ENCODE assay signal across 28 mouse cellular contexts in genomic region chr9:69390631-69391030, GRCm38 (mm10). TPM values are rescaled to one million over a fixed set of nuclear protein-coding genes. Genes with fewer than 3 reads are reported as not detected.
A peak's percentile ranks its signal among the peaks of the same experiment; 100 is the strongest.
DNase-seq lines count a peak whose midpoint lies in the region; ATAC-seq and TF ChIP-seq lines count a peak whose summit lies in the region.
"Had no signal": no experiment of that assay in that cellular context is flagged by ENCODE, and none has a peak within 500 bp of the region (broad histone marks: within the 10 kb centered on the region; RNA-seq: fewer than 3 reads in every experiment).

No protein-coding gene starts in this region.

- DNase-seq in cerebellum, adult 11-12 months: peak; percentile 35
- no peak for DNase-seq in cerebellum, adult 11 months
- peak; percentile 19 to 45 for DNase-seq in cerebellum, postnatal 14 days
- no peak for DNase-seq in CH12.LX (ENCODE audit: extremely low read depth)
- peak; percentile 33 to 37 for DNase-seq in cerebellum, postnatal 36 days
- DNase-seq: adrenal gland, postnatal 10 days; adrenal gland, postnatal 36 days; embryo, embryonic 11 days; gastrocnemius, postnatal 10 days; gastrocnemius, postnatal 36 days; heart, postnatal 10 days; heart, postnatal 36 days; kidney, adult 11 months had no signal

- H3K4me1 ChIP-seq in CH12.LX (ENCODE audit: control insufficient read depth in 1 of 2, insufficient read depth in 2 of 2): peaks cover 6 to 27% of the 10 kb centered on the region in 2 experiments
- no peaks in the 10 kb centered on the region for H3K4me1 ChIP-seq in forebrain, embryonic 16.5 days (replicated peaks; ENCODE audit: control insufficient read depth, insufficient read depth, low read length)
- H3K4me1 ChIP-seq: forebrain, embryonic 12.5 days; forebrain, embryonic 15.5 days; heart, embryonic 12.5 days; heart, embryonic 15.5 days; hindbrain, embryonic 10.5 days; hindbrain, embryonic 13.5 days; intestine, embryonic 15.5 days had no signal

- no peaks in the 10 kb centered on the region for H3K36me3 ChIP-seq in CH12.LX (replicated peaks in 1 of 2; ENCODE audit: control insufficient read depth in 1 of 2, insufficient read depth in 1 of 2, low read length in 1 of 2)
- no peaks in the 10 kb centered on the region for H3K36me3 ChIP-seq in forebrain, embryonic 16.5 days (ENCODE audit: control insufficient read depth, insufficient read depth)
- H3K36me3 ChIP-seq: embryonic facial prominence, embryonic 10.5 days; embryonic facial prominence, embryonic 13.5 days; forebrain, embryonic 12.5 days; forebrain, embryonic 15.5 days; G1E; heart, embryonic 12.5 days; heart, embryonic 15.5 days; hindbrain, embryonic 10.5 days; hindbrain, embryonic 13.5 days; intestine, embryonic 15.5 days had no signal

- H3K4me3 ChIP-seq in CH12.LX (replicated peaks in 1 of 3; ENCODE audit: low read depth in 2 of 3, low read length in 2 of 3, poor library complexity in 1 of 3): no peak overlapping the region
- no peak overlapping the region for H3K4me3 ChIP-seq in forebrain, embryonic 16.5 days (replicated peaks; ENCODE audit: low read length)
- H3K4me3 ChIP-seq: embryonic facial prominence, embryonic 10.5 days; embryonic facial prominence, embryonic 13.5 days; erythroblast, embryonic 14.5 days; forebrain, embryonic 12.5 days; forebrain, embryonic 15.5 days; heart, embryonic 12.5 days; heart, embryonic 15.5 days; hindbrain, embryonic 10.5 days; hindbrain, embryonic 13.5 days; intestine, embryonic 15.5 days had no signal

- H3K79me2 ChIP-seq in CH12.LX (replicated peaks; ENCODE audit: control insufficient read depth, extremely low read depth, insufficient read depth, poor library complexity, severe bottlenecking): no peaks in the 10 kb centered on the region

- ATAC-seq in cerebellum, adult (ENCODE audit: insufficient number of reproducible peaks, low FRiP score, low TSS enrichment): no peak; the same call in 1 of the 2 replicates
- no peak for ATAC-seq in forebrain, embryonic 16.5 days
- ATAC-seq: forebrain, embryonic 15.5 days; hindbrain, embryonic 16.5 days; intestine, embryonic 15.5 days; Patski had no signal

- no peaks in the 10 kb centered on the region for H3K9me3 ChIP-seq in CH12.LX (replicated peaks; ENCODE audit: low read length)
- no peaks in the 10 kb centered on the region for H3K9me3 ChIP-seq in forebrain, embryonic 16.5 days (ENCODE audit: control insufficient read depth, low read length)
- H3K9me3 ChIP-seq: embryonic facial prominence, embryonic 10.5 days; embryonic facial prominence, embryonic 13.5 days; forebrain, embryonic 12.5 days; forebrain, embryonic 15.5 days; G1E; heart, embryonic 12.5 days; heart, embryonic 15.5 days; intestine, embryonic 15.5 days had no signal

- dilution Hi-C loops in CH12.LX (cut with MboI; ENCODE audit: extremely low pct_ligation_motif_present, extremely low pct_unique_long_range_greater_than_20kb, low sequenced_read_pairs): no loop called here

- no peaks in the 10 kb centered on the region for H3K27me3 ChIP-seq in CH12.LX (replicated peaks)
- H3K27me3 ChIP-seq in forebrain, embryonic 16.5 days (replicated peaks; ENCODE audit: control insufficient read depth, insufficient read depth, low read length): no peaks in the 10 kb centered on the region
- H3K27me3 ChIP-seq: embryonic facial prominence, embryonic 13.5 days; forebrain, embryonic 15.5 days; heart, embryonic 12.5 days; heart, embryonic 15.5 days; hindbrain, embryonic 13.5 days; intestine, embryonic 15.5 days; Patski had no signal

- TF ChIP-seq RAD21 in CH12.LX (IDR thresholded peaks at IDR 0.05; ENCODE audit: low read depth, low read length): peak; percentile 23

- no peak overlapping the region for H3K4me2 ChIP-seq in CH12.LX (ENCODE audit: insufficient read depth, low read depth, poor library complexity, severe bottlenecking)
- no peak overlapping the region for H3K4me2 ChIP-seq in forebrain, embryonic 16.5 days (ENCODE audit: low read length)
- H3K4me2 ChIP-seq: embryonic facial prominence, embryonic 13.5 days; forebrain, embryonic 12.5 days; forebrain, embryonic 15.5 days; heart, embryonic 12.5 days; heart, embryonic 15.5 days; hindbrain, embryonic 13.5 days; intestine, embryonic 15.5 days had no signal

- 0 out of 4 replicates have a peak, but pooled peaks of 1 of the 2 experiments have one; percentile 11 for TF ChIP-seq CTCF in CH12.LX (conservative IDR thresholded peaks at IDR 0.05 in 1 of 2, IDR thresholded peaks at IDR 0.05 in 1 of 2; ENCODE audit: low read depth in 2 of 2, low read length in 2 of 2)

- no peak overlapping the region for H3K9ac ChIP-seq in CH12.LX (ENCODE audit: insufficient read depth, low read depth)
- no peak overlapping the region for H3K9ac ChIP-seq in forebrain, embryonic 16.5 days (replicated peaks; ENCODE audit: low read depth, low read length)
- H3K9ac ChIP-seq: embryonic facial prominence, embryonic 13.5 days; forebrain, embryonic 12.5 days; forebrain, embryonic 15.5 days; heart, embryonic 12.5 days; heart, embryonic 15.5 days; hindbrain, embryonic 13.5 days; intestine, embryonic 15.5 days had no signal

- WGBS in forebrain, embryonic 16.5 days: 70% methylated on average over 4 of the region's 4 CpGs

- TF ChIP-seq EP300 in CH12.LX (IDR thresholded peaks at IDR 0.05; ENCODE audit: low read length): no peak

- in situ Hi-C loops in CH12.LX (cut with MboI; ENCODE audit: low pct_ligation_motif_present, low pct_unique_long_range_greater_than_20kb, low sequenced_read_pairs): no loop called here

- H3K27ac ChIP-seq in CH12.LX (ENCODE audit: insufficient read depth, low read depth): no peak overlapping the region
- no peak overlapping the region for H3K27ac ChIP-seq in forebrain, embryonic 16.5 days (ENCODE audit: low read length)
- H3K27ac ChIP-seq: embryonic facial prominence, embryonic 10.5 days; embryonic facial prominence, embryonic 13.5 days; forebrain, embryonic 12.5 days; forebrain, embryonic 15.5 days; heart, embryonic 15.5 days; hindbrain, embryonic 10.5 days; hindbrain, embryonic 13.5 days; intestine, embryonic 15.5 days had no signal

- TF ChIP-seq POLR2A in CH12.LX (IDR thresholded peaks at IDR 0.05; ENCODE audit: low read depth, low read length): no peak

TF ChIP-seq in CH12.LX, 34 proteins besides CTCF, POLR2A, EP300 and RAD21:
- TF ChIP-seq ELF1 (IDR thresholded peaks at IDR 0.05; ENCODE audit: low read depth, low read length) (no peak), KAT2A (IDR thresholded peaks at IDR 0.05; ENCODE audit: insufficient replicate concordance, low read length) (no peak), ZKSCAN1 (IDR thresholded peaks at IDR 0.05; ENCODE audit: borderline replicate concordance, low read depth, low read length) (no peak), UBTF (IDR thresholded peaks at IDR 0.05; ENCODE audit: low read depth, low read length) (no peak), CHD2 (IDR thresholded peaks at IDR 0.05; ENCODE audit: low read length) (no peak), MEF2A (IDR thresholded peaks at IDR 0.05; ENCODE audit: borderline replicate concordance, low read depth, low read length) (no peak), PAX5 (IDR thresholded peaks at IDR 0.05; ENCODE audit: low read length) (no peak), CHD1 (IDR thresholded peaks at IDR 0.05; ENCODE audit: low read depth, low read length) (no peak), TBP (conservative IDR thresholded peaks at IDR 0.05; ENCODE audit: low read depth, low read length) (no peak), MAFK (IDR thresholded peaks at IDR 0.05; ENCODE audit: insufficient replicate concordance, low read length) (no peak)

RNA-seq across cellular contexts. Expression of gene Ice2, which starts 7.1 kb away (rescaled TPM):
- total RNA-seq in CH12.LX (2012; rRNA removed) (13.3 and 13.6 TPM in 2 replicates), CH12.LX (2014; rRNA removed) (23.1 and 28.2 TPM in 2 replicates)
- 14.9 and 15.8 TPM in 2 replicates for polyA plus RNA-seq in CH12.LX (2012; ENCODE audit: insufficient read length, low read depth)
- polyA plus RNA-seq in forebrain, embryonic 16.5 days (2015; fragmentation: Nextera tagmentation; extraction: Ambion mirVana): 14.1 and 15.9 TPM in 2 replicates

Comparison
In these comparisons a context has a peak if more than half of its experiments do, and no peak if none do; other contexts are left out.
1. DNase-seq: peak in cerebellum, adult 11-12 months (single experiment), cerebellum, postnatal 14 days (2 of 2) and cerebellum, postnatal 36 days (2 of 2); none in cerebellum, adult 11 months (single experiment) and CH12.LX (single experiment).